Mouse (Mus musculus) hindlimb bud, embryonic 11.5 days (tissue): ENCODE measurements at regions not wholly inside any gene's neighbourhood (a gene's known extent, or its start where the extent isn't known, plus 50 kb on each side); places are given as distances from the start of the nearest gene placed in this dataset.

ENCODE experiments used
- DNase-seq: peaks from one replicate; pipeline ENCODE4 v3.0.0-alpha.2; 2012; ENCODE audit warnings: low read depth, low spot score; ENCODE audit errors: extremely low spot score

GRCm38 (mm10) chr14:105504376-105504775 lies 246.0 kb downstream of the Ndfip2 start:
- DNase-seq: no peak

- no peak for DNase-seq
Measured at GRCm38 (mm10) chr14:105503806-105504205, 245.4 kb downstream of the Ndfip2 start.

- no peak for DNase-seq
Measured at GRCm38 (mm10) chr14:105502633-105502975, 244.2 kb downstream of the Ndfip2 start.

GRCm38 (mm10) chr14:105501792-105502632 lies 243.6 kb downstream of the Ndfip2 start:
- DNase-seq: no peak

GRCm38 (mm10) chr14:105500966-105501741 lies 242.8 kb downstream of the Ndfip2 start:
- DNase-seq: no peak

- no peak for DNase-seq
Measured at GRCm38 (mm10) chr14:105499319-105499895, 241.0 kb downstream of the Ndfip2 start.

- DNase-seq: no peak
Measured at GRCm38 (mm10) chr14:105498155-105498906, 240.0 kb downstream of the Ndfip2 start.

- no peak for DNase-seq
Measured at GRCm38 (mm10) chr14:105495161-105495560, 236.8 kb downstream of the Ndfip2 start.

GRCm38 (mm10) chr14:105494415-105494814 lies 236.0 kb downstream of the Ndfip2 start:
- DNase-seq: no peak

- DNase-seq: no peak
Measured at GRCm38 (mm10) chr14:105490158-105490557, 231.8 kb downstream of the Ndfip2 start.

- DNase-seq: no peak
Measured at GRCm38 (mm10) chr14:105483352-105484083, 225.1 kb downstream of the Ndfip2 start.

GRCm38 (mm10) chr14:105482644-105483351 lies 224.4 kb downstream of the Ndfip2 start:
- no peak for DNase-seq

GRCm38 (mm10) chr14:105480048-105480447 lies 221.7 kb downstream of the Ndfip2 start:
- no peak for DNase-seq

GRCm38 (mm10) chr14:105474991-105475553 lies 216.7 kb downstream of the Ndfip2 start:
- DNase-seq: no peak

GRCm38 (mm10) chr14:105448919-105449458 lies 190.6 kb downstream of the Ndfip2 start:
- DNase-seq: no peak

GRCm38 (mm10) chr14:105447088-105447487 lies 188.7 kb downstream of the Ndfip2 start:
- no peak for DNase-seq

- DNase-seq: no peak
Measured at GRCm38 (mm10) chr14:105435343-105435742, 177.0 kb downstream of the Ndfip2 start.

GRCm38 (mm10) chr14:105433456-105433855 lies 175.1 kb downstream of the Ndfip2 start:
- no peak for DNase-seq

- DNase-seq: no peak
Measured at GRCm38 (mm10) chr14:105432670-105433069, 174.3 kb downstream of the Ndfip2 start.
